Mouse (Mus musculus): ENCODE data around the gene Rtel1.

Gene Rtel1

DNA sequence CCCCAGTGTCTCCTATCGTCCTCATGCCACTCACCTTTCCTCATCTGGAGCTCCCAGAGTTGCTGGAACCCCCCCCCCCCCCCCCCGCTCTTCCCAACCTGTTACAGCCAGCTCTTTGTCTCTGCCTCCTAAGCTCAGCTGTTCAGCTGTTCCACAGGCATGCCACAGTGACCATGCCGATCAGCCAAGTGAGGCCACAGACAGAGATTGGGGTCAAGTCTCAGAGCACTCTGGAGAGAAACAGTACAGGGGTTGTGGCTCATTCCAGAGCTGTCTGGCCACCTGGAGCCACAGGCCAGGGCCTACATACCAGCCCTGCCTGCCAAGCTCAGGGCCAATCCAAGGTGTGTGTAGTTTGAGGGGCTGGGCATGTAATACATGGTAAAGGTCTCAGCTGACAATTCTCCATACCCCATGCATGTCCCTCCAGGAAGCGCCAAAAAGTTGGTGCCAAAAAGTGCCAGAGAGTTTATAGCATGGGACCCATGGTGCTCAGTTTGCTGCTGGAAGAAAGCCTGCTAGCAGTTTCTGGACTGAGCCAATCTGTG lies 67.2 kb downstream of the Rtel1 start:
- DNase-seq (ENCODE audit: low read depth, low spot score): no peak

DNA sequence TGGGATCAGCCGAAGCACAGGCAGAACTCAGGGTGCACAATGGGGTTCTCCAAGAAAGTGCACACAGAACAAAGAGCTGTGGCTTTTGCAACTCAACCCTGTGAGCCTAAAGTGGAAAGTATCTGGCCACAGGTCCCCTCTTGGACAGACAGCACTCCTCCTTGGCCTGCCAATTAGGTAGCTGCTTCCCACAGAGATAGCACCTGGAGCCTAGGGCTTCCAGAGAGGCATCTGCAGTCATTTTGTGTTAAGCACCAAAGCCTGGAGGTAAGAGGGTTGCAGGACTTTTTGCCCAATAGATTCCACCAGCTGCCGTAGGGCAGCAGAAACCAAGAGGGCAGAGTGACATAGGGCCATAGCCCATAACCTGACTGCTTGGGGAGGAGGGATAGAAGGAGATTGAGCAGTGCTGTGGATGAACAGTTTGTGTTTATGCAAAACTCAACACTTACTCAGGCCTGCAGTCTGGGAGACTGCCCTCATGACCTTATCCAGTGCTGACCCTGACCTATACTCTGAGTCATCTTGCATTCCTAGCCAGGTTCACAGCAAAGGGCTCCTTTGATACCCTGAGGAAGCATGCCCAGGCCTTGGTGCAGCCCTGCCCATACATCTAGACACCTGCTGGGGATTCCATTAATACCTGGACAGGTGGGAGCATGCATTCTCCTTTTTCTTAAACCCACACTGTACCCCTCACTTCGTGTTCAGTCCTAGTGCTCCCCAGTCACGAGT lies 70.8 kb downstream of the Rtel1 start:
- DNase-seq (ENCODE audit: low read depth, low spot score): no peak

DNA sequence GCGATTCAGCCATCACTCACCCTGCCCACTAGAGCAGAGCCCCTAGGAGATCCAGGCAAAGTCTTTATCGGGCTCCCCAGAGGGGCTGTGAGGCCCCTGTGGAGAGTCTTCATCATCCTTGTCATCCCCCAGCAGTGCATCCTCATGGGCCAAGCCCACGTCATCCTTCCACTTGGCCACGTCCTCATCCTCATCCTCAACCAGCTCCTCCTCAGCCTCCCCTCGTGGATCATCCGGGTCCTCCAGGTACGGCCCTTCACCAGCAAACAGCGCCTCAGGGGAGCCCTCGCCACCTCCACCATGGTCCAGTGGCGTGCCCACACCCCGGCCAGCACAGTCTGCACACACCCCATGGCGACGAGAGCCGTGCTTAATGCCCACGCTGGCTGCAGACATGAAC lies 71.5 kb downstream of the Rtel1 start:
- no peak for DNase-seq (ENCODE audit: low read depth, low spot score)

DNA sequence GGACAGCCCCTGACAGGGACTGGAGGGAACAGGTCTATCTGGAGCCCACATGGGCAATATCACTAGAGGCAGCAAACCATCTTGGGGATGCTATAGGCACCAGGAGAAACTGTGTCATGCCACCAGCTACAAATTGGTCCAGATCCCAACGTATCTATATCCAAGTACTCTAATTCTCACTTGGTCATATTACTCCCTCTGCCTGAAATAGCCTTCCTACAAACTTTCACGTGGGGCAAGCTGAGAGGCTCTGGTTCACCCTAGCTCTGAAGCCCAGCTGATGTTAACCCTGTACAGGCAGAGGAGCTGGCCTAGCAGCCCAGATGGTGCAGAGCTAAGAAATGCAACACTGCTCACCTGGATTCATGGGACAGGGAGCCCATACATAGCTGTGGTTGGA lies 72.0 kb downstream of the Rtel1 start:
- DNase-seq (ENCODE audit: low read depth, low spot score): no peak

DNA sequence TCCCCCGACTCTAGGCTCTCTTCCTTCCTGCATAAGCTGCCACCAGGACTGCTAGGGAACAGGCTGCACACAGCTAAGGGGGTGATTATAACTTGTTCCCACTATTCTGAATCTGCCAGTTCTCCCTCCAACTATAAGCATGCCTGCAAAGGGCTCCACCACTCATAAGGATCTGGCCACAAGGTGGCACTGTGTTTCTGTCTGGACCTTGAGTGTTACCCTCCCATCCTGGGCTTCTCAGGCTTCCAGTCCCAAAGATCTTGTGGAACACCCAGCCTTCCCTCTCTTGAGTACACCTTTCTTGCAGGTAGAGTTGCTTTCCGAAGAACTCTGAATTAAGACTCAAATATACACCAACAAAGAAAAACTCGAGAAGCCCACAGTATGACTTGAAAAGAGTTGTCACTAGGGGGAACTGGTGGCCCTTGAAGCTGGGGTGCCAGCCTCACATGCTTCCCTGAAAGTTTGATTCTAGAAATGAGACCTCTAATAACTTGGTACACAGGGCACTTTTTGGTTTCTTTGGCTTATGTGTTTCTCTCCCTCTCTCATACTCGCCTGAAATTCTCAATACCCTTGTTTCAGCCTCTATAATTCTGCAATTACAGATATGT lies 73.2 kb downstream of the Rtel1 start:
- DNase-seq (ENCODE audit: low read depth, low spot score): peak; percentile 79

DNA sequence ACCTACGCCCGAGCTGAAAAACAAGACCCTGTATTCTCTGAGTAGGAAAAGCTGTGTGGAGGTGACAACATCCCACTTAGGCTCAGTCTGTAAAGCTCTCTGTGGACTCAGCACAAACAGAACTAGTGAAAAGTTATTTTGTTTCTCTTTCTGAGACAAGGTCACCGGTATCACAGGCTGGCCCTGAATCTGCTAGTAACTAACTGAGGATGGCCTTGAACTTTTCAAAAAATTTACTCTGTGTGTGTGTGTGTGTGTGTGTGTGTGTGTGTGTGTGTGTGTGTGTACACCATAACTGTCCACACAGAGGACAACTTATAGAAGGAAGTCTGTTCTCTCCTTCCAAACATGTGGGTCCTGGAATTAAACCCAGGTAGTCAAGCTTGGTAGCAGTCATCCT lies 74.5 kb downstream of the Rtel1 start:
- DNase-seq (ENCODE audit: low read depth, low spot score): no peak

DNA sequence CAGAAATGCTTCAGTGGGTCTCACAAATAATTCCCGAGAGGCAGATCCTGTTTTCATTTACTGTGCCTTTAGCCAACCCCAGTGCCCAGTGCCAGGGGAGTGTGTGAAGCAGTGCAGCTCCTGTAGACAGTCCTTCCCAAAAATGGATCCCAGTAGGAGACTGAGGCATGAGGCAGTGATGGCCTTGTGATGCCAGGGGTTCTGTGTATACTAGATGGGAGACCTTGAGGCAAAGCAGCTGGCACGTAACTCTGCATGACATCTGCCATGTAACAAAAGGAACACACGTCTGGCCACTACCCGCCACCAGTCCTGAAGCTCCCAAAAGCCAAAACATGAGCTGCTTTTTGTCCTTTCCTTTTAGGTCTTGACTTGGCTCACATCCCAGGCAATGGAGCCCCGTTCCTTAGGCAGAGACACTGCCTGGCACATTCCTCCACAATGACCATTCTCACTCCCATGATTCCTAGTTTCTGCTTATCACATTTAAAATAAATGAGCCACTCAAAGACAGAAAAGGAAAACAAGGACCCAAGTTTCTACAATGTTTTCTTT lies 77.7 kb downstream of the Rtel1 start:
- no peak for DNase-seq (ENCODE audit: low read depth, low spot score)

DNA sequence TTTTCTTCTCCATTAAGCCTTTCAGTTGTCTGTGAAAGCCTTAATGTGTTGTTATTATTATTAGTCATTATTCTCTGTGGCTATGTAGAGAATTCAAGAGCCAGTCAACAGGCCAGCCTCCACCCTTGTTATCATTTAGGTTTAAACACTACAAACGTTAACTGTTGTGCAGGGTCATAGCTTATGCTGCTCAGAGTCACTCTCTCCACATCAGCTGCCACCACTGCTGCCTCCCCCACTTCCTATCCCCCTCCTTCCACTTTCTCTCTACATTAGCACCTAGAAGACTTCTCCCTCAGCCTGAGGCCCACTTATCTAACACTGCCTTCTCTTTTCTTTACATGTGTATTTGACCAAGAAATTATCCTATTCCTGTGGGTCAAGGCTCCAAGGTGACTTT lies 82.0 kb downstream of the Rtel1 start:
- no peak for DNase-seq (ENCODE audit: low read depth, low spot score)

DNA sequence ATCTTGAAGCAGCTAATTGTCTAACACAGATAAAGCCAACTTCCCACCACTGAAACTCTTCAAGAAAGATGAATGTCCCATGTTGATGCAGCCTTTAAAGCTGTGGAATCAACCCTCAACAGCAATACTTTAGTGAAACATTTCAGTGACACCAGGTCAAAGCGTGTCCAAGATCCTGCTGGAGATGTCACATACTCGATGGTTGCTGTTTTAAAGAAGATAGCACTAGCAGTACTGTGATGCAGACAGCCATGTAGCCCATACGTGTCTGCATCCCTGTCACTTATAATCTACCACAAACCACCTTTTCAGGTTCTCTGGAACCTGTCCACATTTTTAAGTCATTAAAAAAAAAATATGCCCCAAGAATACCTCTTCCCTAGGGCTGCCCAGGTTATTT lies 84.2 kb downstream of the Rtel1 start:
- DNase-seq (ENCODE audit: low read depth, low spot score): no peak
